7 mouse cellular contexts compared by ENCODE assay signal in the genomic region with DNA sequence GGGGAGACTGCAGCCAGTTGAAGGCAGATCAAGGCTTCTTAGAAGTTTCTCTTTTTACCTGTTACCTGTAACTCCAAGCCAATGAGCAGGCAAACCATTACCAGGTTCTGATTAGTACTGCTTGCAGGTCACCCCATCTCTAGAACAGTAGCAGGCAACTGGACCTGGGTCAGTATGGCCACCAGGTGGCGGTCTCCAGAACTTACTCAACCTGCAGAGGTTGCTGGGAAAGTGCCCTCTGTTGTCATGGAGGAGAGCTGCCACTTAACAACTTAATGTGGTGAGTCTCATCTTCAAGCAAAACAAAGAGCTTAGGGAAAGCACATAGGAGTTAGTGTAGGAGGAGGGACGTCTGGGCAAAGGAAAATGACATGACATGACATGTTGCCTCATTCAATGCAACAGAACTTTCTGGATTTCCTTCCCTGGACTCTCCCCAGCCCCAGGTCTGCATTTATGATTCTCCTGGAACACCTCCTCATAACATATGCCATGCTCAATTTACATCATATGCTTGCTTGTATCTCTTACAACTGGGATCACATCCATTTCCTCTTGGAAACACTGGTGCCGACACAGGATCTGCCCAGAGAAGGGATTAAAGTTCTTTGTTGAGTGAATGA.
A peak's percentile ranks its signal among the peaks of the same experiment; 100 is the strongest.
DNase-seq lines count a peak whose midpoint lies in the region; ATAC-seq and TF ChIP-seq lines count a peak whose summit lies in the region.

No protein-coding gene starts in this region.

- H3K4me2 ChIP-seq in liver, embryonic 14.5 days (ENCODE audit: low read depth), result no peak overlapping the region

- H3K4me1 ChIP-seq in liver, embryonic 14.5 days (replicated peaks; ENCODE audit: control insufficient read depth in 2 of 2, insufficient read depth in 2 of 2, low read length in 1 of 2), result no peaks in the 10 kb centered on the region
- H3K4me1 ChIP-seq in spleen, adult 2 months (ENCODE audit: control insufficient read depth, insufficient read depth, insufficient read length), result no peaks in the 10 kb centered on the region

- 42% methylated on average over 3 of the region's 3 CpGs for WGBS in liver, embryonic 14.5 days (ENCODE audit: insufficient replicate concordance)
- 62% methylated on average over 3 of the region's 3 CpGs for WGBS in spleen, adult 2 months

- intact Hi-C loops in heart, postnatal 25 days (cut with DNase I), result loop anchor here (1.0 to 5.0 kb wide), 4 partner anchors 90 to 275 kb away; no protein-coding TSS in a partner anchor

- H3K27me3 ChIP-seq in liver, embryonic 14.5 days (ENCODE audit: control insufficient read depth, insufficient read depth, low read length), result no peaks in the 10 kb centered on the region
- H3K27me3 ChIP-seq in spleen, adult 2 months (ENCODE audit: control insufficient read depth, insufficient read depth, low read length), result no peaks in the 10 kb centered on the region

- TF ChIP-seq EP300 in liver, embryonic 14.5 days (IDR thresholded peaks at IDR 0.05; ENCODE audit: low read depth), result no peak

- H3K36me3 ChIP-seq in liver, embryonic 14.5 days (replicated peaks; ENCODE audit: control insufficient read depth, insufficient read depth, low read depth), result no peaks in the 10 kb centered on the region
- no peaks in the 10 kb centered on the region for H3K36me3 ChIP-seq in spleen, adult 2 months (ENCODE audit: control insufficient read depth, insufficient read depth, low read length)

- H3K4me3 ChIP-seq in liver, embryonic 14.5 days (ENCODE audit: insufficient read depth in 1 of 2, low read depth in 2 of 2, low read length in 2 of 2), result no peak overlapping the region
- no peak overlapping the region for H3K4me3 ChIP-seq in spleen, adult 2 months (ENCODE audit: extremely low read depth, insufficient read depth, insufficient read length)

- TF ChIP-seq POLR2A in spleen, adult 2 months (IDR thresholded peaks at IDR 0.05; ENCODE audit: low read depth, low read length), result no peak

- no peak overlapping the region for H3K27ac ChIP-seq in liver, embryonic 14.5 days
- H3K27ac ChIP-seq in spleen, adult 2 months (ENCODE audit: insufficient read depth, low read length), result no peak overlapping the region

- peak; percentile 79 for TF ChIP-seq CTCF in liver, embryonic 14.5 days (IDR thresholded peaks at IDR 0.05; ENCODE audit: low read depth)
- 0 out of 2 replicates have a peak, but pooled peaks have one; percentile 18 for TF ChIP-seq CTCF in spleen, adult 2 months (IDR thresholded peaks at IDR 0.05; ENCODE audit: extremely low read depth, insufficient read depth, insufficient read length, insufficient replicate concordance)

- no peaks in the 10 kb centered on the region for H3K9me3 ChIP-seq in liver, embryonic 14.5 days (ENCODE audit: control insufficient read depth, low read length)

- DNase-seq in right cerebral cortex, adult 18-20 months, result peak; percentile 25
- DNase-seq in right cerebral cortex, postnatal 36 days (ENCODE audit: low spot score in 2 of 2), result no peak
- DNase-seq in adrenal gland, postnatal 14 days, result peak; percentile 86
- peak; percentile 68 for DNase-seq in embryo, embryonic 10.5 days (ENCODE audit: low spot score)
- peak; percentile 34 for DNase-seq in heart, postnatal 25 days (ENCODE audit: low spot score)
- peak in 1 of 3 experiments; percentile 13 for DNase-seq in liver, embryonic 14.5 days (ENCODE audit: low read depth in 3 of 3, low spot score in 3 of 3)
- peak in 1 of 2 experiments; percentile 4 for DNase-seq in spleen, adult 2 months (ENCODE audit: low read depth in 1 of 2, low spot score in 2 of 2)

- ATAC-seq in liver, embryonic 14.5 days (ENCODE audit: insufficient read depth), result no peak

- H3K9ac ChIP-seq in liver, embryonic 14.5 days (replicated peaks), result no peak overlapping the region

Comparison
In these comparisons a context has a peak if more than half of its experiments do, and no peak if none do; other contexts are left out.
1. DNase-seq: peak in right cerebral cortex, adult 18-20 months (single experiment), adrenal gland, postnatal 14 days (single experiment), embryo, embryonic 10.5 days (single experiment) and heart, postnatal 25 days (single experiment); none in right cerebral cortex, postnatal 36 days (0 of 2).